Mouse (Mus musculus): ENCODE data around the gene Xpot. TPM values are rescaled to one million over a fixed set of nuclear protein-coding genes. Genes with fewer than 3 reads are reported as not detected.

Gene Xpot
- polyA plus RNA-seq, 1 experiment, result 78.6 TPM

- Histone ChIP-seq H3K36me3 (ENCODE audit: control insufficient read depth, insufficient read depth) (peaks cover 89% of the 10 kb centered on the region), H3K4me3 (no peak overlapping the region), H3K27me3 (ENCODE audit: control insufficient read depth, insufficient read depth, insufficient read length) (no peaks in the 10 kb centered on the region), H3K4me2 (ENCODE audit: low read depth) (no peak overlapping the region), H3ac (ENCODE audit: control insufficient read depth, insufficient read length) (no peak overlapping the region), H3K79me2 (ENCODE audit: control insufficient read depth, insufficient read depth) (no peaks in the 10 kb centered on the region)
- TF ChIP-seq MYOD1 (IDR thresholded peaks at IDR 0.05; ENCODE audit: control insufficient read depth in 1 of 3, insufficient read length in 2 of 3, low read depth in 2 of 3) (no peak), TCF3 (IDR thresholded peaks at IDR 0.05; ENCODE audit: insufficient read length, low read depth) (no peak), POLR2AphosphoS2 (IDR thresholded peaks at IDR 0.05; ENCODE audit: insufficient read length, low read depth) (no peak), TCF12 (IDR thresholded peaks at IDR 0.05; ENCODE audit: insufficient read depth, poor library complexity, severe bottlenecking) (no peak), SRF (IDR thresholded peaks at IDR 0.05; ENCODE audit: control insufficient read depth, insufficient read length, low read depth) (no peak), REST (IDR thresholded peaks at IDR 0.05; ENCODE audit: insufficient read depth, insufficient read length) (no peak), E2F4 (IDR thresholded peaks at IDR 0.05; ENCODE audit: insufficient read depth) (no peak), POLR2A (IDR thresholded peaks at IDR 0.05; ENCODE audit: insufficient read length, low read depth) (no peak)
Observed at GRCm38 (mm10) chr10:121601272-121601671, 24.9 kb downstream of the Xpot start.

DNA sequence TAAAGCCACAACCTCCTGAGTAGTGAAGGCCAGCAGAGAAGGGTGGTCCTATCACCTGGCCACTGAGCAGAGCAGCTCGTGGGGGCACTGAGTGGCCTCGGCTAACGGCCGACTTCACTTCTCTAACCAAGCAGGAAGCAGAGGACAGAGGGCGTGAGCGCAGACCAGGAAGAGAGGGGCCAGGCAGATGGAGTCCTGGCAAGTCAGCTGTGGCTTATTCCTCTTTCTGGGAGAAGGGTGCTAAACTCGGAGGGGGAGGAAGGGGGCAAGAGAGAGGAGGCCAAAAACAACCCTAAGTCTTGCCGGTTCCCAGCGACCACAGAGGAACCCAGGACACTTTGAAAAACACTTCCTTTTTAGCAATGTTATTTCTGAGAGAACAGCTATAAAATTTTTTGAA lies 29.6 kb downstream of the Xpot start:
- Histone ChIP-seq H3K4me2 (ENCODE audit: low read depth) (no peak overlapping the region), H3ac (ENCODE audit: control insufficient read depth, insufficient read length) (no peak overlapping the region), H3K36me3 (ENCODE audit: control insufficient read depth, insufficient read depth) (peaks cover 85% of the 10 kb centered on the region), H3K79me2 (ENCODE audit: control insufficient read depth, insufficient read depth) (no peaks in the 10 kb centered on the region), H3K4me3 (no peak overlapping the region), H3K27me3 (ENCODE audit: control insufficient read depth, insufficient read depth, insufficient read length) (no peaks in the 10 kb centered on the region)
- TF ChIP-seq MAX (IDR thresholded peaks at IDR 0.05; ENCODE audit: low read depth), result no peak
- no peak for TF ChIP-seq POLR2AphosphoS2 (IDR thresholded peaks at IDR 0.05; ENCODE audit: insufficient read length, low read depth)
- no peak for TF ChIP-seq TCF3 (IDR thresholded peaks at IDR 0.05; ENCODE audit: insufficient read length, low read depth)
- TF ChIP-seq CEBPB (IDR thresholded peaks at IDR 0.05; ENCODE audit: insufficient read depth, poor library complexity, severe bottlenecking), result no peak
- TF ChIP-seq POLR2A (IDR thresholded peaks at IDR 0.05; ENCODE audit: insufficient read length, low read depth), result no peak
- no peak for TF ChIP-seq TCF12 (IDR thresholded peaks at IDR 0.05; ENCODE audit: insufficient read depth, poor library complexity, severe bottlenecking)
- TF ChIP-seq E2F4 (IDR thresholded peaks at IDR 0.05; ENCODE audit: insufficient read depth), result no peak
- TF ChIP-seq SRF (IDR thresholded peaks at IDR 0.05; ENCODE audit: control insufficient read depth, insufficient read length, low read depth), result no peak
- no peak for TF ChIP-seq MYOD1 (IDR thresholded peaks at IDR 0.05; ENCODE audit: control insufficient read depth in 1 of 3, insufficient read length in 2 of 3, low read depth in 2 of 3)
- no peak for TF ChIP-seq USF1 (IDR thresholded peaks at IDR 0.05; ENCODE audit: low read depth)
- TF ChIP-seq REST (IDR thresholded peaks at IDR 0.05; ENCODE audit: insufficient read depth, insufficient read length), result no peak
- no peak for TF ChIP-seq MYOG (IDR thresholded peaks at IDR 0.05; ENCODE audit: control insufficient read depth in 1 of 3, insufficient read depth in 1 of 3, insufficient read length in 2 of 3, low read depth in 2 of 3)

GRCm38 (mm10) chr10:121591106-121591505 lies 35.0 kb downstream of the Xpot start:
- H3K4me2 ChIP-seq (ENCODE audit: low read depth), result no peak overlapping the region
- TF ChIP-seq CEBPB (IDR thresholded peaks at IDR 0.05; ENCODE audit: insufficient read depth, poor library complexity, severe bottlenecking) (no peak), USF1 (IDR thresholded peaks at IDR 0.05; ENCODE audit: low read depth) (no peak), MAX (IDR thresholded peaks at IDR 0.05; ENCODE audit: low read depth) (no peak), TCF12 (IDR thresholded peaks at IDR 0.05; ENCODE audit: insufficient read depth, poor library complexity, severe bottlenecking) (no peak), REST (IDR thresholded peaks at IDR 0.05; ENCODE audit: insufficient read depth, insufficient read length) (no peak), MYOG (IDR thresholded peaks at IDR 0.05; ENCODE audit: control insufficient read depth in 1 of 3, insufficient read depth in 1 of 3, insufficient read length in 2 of 3, low read depth in 2 of 3) (no peak), POLR2AphosphoS2 (IDR thresholded peaks at IDR 0.05; ENCODE audit: insufficient read length, low read depth) (no peak), E2F4 (IDR thresholded peaks at IDR 0.05; ENCODE audit: insufficient read depth) (no peak), POLR2A (IDR thresholded peaks at IDR 0.05; ENCODE audit: insufficient read length, low read depth) (no peak), SRF (IDR thresholded peaks at IDR 0.05; ENCODE audit: control insufficient read depth, insufficient read length, low read depth) (no peak), TCF3 (IDR thresholded peaks at IDR 0.05; ENCODE audit: insufficient read length, low read depth) (no peak), MYOD1 (IDR thresholded peaks at IDR 0.05; ENCODE audit: control insufficient read depth in 1 of 3, insufficient read length in 2 of 3, low read depth in 2 of 3) (no peak)
- peaks cover 1% of the 10 kb centered on the region for H3K79me2 ChIP-seq (ENCODE audit: control insufficient read depth, insufficient read depth)
- H3K4me3 ChIP-seq, result no peak overlapping the region
- no peak overlapping the region for H3ac ChIP-seq (ENCODE audit: control insufficient read depth, insufficient read length)
- no peaks in the 10 kb centered on the region for H3K27me3 ChIP-seq (ENCODE audit: control insufficient read depth, insufficient read depth, insufficient read length)
- H3K36me3 ChIP-seq (ENCODE audit: control insufficient read depth, insufficient read depth), result peaks cover 40% of the 10 kb centered on the region

DNA sequence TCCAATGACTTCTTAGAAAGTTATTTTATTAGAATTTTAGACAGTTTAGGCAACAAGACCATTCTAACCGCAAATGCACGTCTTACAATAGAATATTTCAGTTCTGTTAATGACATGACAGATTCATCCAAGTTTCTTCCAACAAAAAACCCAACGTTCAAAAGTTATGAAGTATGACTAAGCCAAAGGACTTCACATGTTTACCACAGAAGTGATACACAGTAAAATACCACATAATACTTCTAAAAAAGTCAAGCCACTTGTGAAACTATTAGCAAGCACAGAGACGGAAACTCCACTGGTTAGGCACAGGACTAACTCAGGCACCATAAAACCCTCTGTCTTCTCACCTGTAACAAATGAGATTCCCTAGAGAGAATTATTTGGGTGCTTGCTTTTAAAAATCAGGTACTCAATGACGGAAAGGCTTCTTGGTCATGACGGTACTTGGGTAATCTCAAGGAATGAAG lies 38.7 kb downstream of the Xpot start:
- H3ac ChIP-seq (ENCODE audit: control insufficient read depth, insufficient read length), result peak overlapping the region; percentile 70
- H3K27me3 ChIP-seq (ENCODE audit: control insufficient read depth, insufficient read depth, insufficient read length), result no peaks in the 10 kb centered on the region
- peak overlapping the region; percentile 74 for H3K4me2 ChIP-seq (ENCODE audit: low read depth)
- H3K36me3 ChIP-seq (ENCODE audit: control insufficient read depth, insufficient read depth), result peaks cover 16% of the 10 kb centered on the region
- TF ChIP-seq CEBPB (IDR thresholded peaks at IDR 0.05; ENCODE audit: insufficient read depth, poor library complexity, severe bottlenecking), result no peak
- no peak for TF ChIP-seq POLR2AphosphoS2 (IDR thresholded peaks at IDR 0.05; ENCODE audit: insufficient read length, low read depth)
- no peak for TF ChIP-seq USF1 (IDR thresholded peaks at IDR 0.05; ENCODE audit: low read depth)
- TF ChIP-seq TCF3 (IDR thresholded peaks at IDR 0.05; ENCODE audit: insufficient read length, low read depth), result no peak
- TF ChIP-seq TCF12 (IDR thresholded peaks at IDR 0.05; ENCODE audit: insufficient read depth, poor library complexity, severe bottlenecking), result no peak
- TF ChIP-seq MAX (IDR thresholded peaks at IDR 0.05; ENCODE audit: low read depth), result no peak
- TF ChIP-seq POLR2A (IDR thresholded peaks at IDR 0.05; ENCODE audit: insufficient read length, low read depth), result no peak
- no peak for TF ChIP-seq E2F4 (IDR thresholded peaks at IDR 0.05; ENCODE audit: insufficient read depth)
- no peak for TF ChIP-seq MYOG (IDR thresholded peaks at IDR 0.05; ENCODE audit: control insufficient read depth in 1 of 3, insufficient read depth in 1 of 3, insufficient read length in 2 of 3, low read depth in 2 of 3)
- TF ChIP-seq MYOD1 (IDR thresholded peaks at IDR 0.05; ENCODE audit: control insufficient read depth in 1 of 3, insufficient read length in 2 of 3, low read depth in 2 of 3), result no peak
- TF ChIP-seq REST (IDR thresholded peaks at IDR 0.05; ENCODE audit: insufficient read depth, insufficient read length), result no peak
- no peak for TF ChIP-seq SRF (IDR thresholded peaks at IDR 0.05; ENCODE audit: control insufficient read depth, insufficient read length, low read depth)
- H3K79me2 ChIP-seq (ENCODE audit: control insufficient read depth, insufficient read depth), result peaks cover 35% of the 10 kb centered on the region
- peak overlapping the region; percentile 67 for H3K4me3 ChIP-seq

All from myocyte (in vitro differentiated cells).